Mouse (Mus musculus): ENCODE data around the gene Adgrd1.

Gene Adgrd1

DNA sequence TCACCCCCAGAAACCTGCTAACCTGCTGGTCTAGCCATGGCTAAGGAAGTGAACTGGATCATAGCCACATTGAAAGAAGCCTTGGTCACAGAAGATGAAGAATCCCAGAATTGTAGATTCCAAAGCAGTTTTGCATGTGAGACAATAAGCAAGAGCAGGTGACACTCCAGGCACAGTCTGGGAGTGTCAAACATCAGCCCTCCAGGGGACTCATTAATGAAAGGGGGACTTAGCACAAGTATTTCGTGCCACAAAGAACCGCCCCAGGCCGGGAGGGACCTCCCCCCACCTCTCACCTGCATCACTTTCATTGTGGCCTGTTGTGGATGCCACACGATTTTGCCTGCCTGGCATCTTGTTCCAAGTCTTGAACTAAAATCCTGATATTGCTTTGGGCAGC lies 146.6 kb downstream of the Adgrd1 start:
- no peak for DNase-seq (ENCODE audit: low read depth in 2 of 2, low spot score in 2 of 2)

DNA sequence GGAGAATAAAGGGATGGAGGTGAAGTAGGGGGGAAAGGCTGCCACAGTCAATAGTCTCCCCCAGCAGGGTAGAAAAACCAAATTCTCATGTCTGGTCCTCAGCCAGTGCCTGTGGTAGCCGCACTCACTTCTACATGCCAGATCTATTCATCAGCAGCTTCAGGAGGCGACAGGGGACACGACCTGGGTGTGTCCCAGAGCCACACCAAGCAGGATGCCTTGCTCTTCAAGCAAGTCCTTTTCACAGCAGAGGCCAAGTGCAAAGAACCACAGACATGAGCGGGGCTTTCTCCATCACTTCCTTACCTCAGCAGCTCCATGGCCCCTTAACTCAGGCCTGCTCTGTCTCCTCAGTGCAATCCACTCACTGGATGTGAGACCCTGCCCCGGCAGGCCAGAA lies 147.8 kb downstream of the Adgrd1 start:
- DNase-seq (ENCODE audit: low read depth in 2 of 2, low spot score in 2 of 2): no peak

DNA sequence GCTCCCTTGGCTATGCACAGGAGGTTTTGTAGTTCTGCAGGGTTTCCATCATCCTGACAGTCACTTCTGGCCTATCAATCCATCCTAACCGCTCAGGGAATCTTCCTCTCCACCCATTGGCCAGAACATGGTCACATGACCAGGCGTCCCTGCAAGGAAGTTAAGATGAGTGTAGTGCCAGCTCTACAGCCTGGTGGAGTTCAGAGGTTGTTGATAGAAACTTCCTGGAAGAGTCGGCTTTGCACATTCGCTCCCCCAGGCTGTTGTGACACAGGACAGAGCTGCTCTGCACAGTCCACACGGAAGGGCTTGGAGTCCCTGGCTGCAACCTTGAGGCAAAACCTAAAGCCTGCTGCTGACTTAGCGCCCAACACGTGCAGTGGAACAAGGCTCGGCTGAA lies 152.5 kb downstream of the Adgrd1 start:
- DNase-seq (ENCODE audit: low read depth in 2 of 2, low spot score in 2 of 2): no peak

All from CD8-positive naive resting alpha-beta T cell, adult 2 months (primary cell).